Mouse (Mus musculus) cerebellum, postnatal 10 days (tissue): ENCODE measurements at regions not wholly inside any gene's neighbourhood (a gene's known extent, or its start where the extent isn't known, plus 50 kb on each side); places are given as distances from the start of the nearest gene placed in this dataset.

Experiments used
- DNase-seq, 2 experiments: peaks; one replicate each; pipeline ENCODE4 v3.0.0; 2021; ENCODE audit warnings: mixed read lengths in 2 of 2

- no peak for DNase-seq
Measured at GRCm38 (mm10) chr7:123059718-123060337, 63.9 kb upstream of the Tnrc6a start.

DNA sequence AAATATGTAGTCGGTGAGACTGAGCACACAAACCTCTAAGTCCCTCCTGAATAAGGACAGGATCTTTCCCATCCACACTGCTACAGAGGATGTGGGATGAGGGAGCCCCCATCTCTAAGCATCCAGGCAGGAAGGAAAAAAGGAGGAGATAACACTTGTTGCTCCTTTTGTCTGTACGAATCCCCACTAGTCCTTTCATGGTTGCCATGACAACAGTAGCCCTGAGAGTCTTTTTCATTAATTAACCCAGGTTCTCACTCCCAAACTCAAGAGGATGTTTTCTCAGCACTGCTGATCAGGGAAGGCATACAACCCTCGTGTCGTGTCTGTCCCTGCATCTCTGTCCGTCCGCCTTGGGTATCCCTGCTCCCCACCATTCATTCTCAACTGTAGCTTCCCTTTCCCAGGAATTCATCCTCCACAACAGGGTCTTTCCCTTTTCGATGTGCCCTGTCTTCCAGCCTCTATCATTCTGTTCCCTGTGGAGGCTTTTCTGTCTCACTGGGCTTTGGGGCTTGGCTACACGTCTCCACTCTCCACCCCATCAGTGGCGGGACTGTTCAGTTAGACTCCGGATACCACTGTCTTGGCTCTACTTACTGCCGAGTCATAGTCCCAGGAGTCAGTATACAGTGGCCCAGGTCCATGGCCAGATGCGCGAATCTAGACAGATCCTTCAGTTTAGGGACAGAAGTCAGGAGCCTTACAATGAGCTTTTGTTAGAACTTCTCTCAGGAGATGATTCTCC, 60.2 kb upstream of the Tnrc6a start:
- DNase-seq = no peak

DNA sequence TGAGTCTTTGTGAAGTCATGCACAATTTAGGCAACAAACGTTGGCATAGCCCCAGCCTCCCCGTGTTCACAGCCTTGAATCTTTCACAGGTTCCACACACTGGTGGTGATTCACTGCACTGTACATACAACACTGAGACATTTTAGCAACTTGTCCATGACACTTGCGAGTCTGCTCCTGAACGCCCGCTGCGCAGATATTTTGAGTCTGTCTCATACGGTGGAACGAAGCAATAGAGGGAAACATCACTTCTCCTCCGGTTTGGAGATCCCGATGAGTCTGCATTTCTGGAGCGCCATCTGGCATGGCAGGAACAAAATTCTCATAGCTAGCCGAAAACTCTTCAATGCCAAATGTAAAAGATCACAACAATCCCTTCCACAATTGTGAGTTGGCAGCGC, 57.7 kb upstream of the Tnrc6a start:
- DNase-seq = peak; percentile 68 to 69

- peak; percentile 20 to 30 for DNase-seq
Measured at GRCm38 (mm10) chr7:123067396-123067795, 56.3 kb upstream of the Tnrc6a start.

DNA sequence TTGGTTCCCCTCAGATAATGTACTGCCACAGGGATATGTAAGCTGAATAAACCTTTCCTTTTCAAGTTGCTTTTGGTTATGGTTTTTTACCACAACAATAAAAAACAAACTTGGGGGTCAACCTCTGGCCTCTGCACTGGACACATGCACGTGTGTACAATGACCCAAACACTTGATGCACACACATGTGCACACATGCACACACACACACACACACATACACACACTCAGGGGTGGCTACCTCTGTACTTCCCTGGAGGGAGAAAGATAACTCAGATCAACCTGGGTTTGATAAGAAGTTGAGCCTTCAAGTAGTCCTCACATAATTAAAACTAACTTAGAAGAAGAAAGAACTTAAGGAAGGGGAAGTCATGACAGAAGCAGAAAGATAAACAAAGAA, 55.4 kb upstream of the Tnrc6a start:
- no peak for DNase-seq

DNA sequence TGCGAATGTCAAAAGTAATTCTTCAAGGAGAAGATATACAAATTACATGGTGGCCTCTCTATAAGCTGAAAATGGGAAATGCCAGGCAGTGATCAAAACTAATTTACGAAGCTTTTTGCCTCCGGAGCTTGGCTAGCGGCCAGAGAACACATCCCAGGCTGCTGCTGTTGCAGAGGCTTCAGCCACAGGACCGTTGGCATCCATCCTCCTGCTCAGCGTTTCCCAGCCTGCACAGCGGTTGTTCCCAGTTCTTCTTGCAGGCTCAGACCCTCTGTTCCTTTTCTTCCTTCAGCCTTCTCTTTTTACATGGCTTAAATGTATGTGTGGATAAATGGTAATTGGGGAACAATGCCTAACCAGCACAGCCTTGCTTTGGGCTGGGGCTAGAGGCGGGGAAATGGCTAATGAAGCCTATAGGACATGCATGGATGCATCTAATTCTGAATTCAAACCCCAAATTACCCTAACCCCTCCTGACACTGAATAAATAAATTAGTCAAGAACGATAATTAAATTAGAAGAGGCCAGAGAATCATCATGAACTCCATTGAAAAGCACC, 54.9 kb upstream of the Tnrc6a start:
- DNase-seq = peak; percentile 73 to 80

DNA sequence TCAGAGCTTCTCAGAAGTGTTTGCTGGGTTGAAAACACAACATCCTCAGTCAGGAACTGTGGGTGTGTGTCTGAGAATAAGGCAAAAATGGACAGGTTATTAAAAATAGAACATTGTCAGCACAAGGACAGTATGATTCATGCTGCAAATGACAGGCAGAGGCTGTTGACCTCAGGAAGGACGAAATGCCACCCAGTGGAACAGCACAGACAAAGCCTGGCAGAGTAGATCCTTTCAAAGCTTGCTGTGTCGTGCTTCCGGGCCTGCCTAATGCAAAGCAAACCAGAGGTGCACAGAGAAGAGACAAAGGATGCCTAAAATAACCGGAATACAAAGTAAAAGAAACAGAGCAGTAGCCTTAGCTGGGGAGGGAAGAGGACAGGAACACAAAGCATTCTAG, 54.4 kb upstream of the Tnrc6a start:
- no peak for DNase-seq

- no peak for DNase-seq
Measured at GRCm38 (mm10) chr7:123070861-123071260, 52.8 kb upstream of the Tnrc6a start.
